Mouse (Mus musculus): ENCODE measurements around the gene Tmem135. TPM values are rescaled to one million over a fixed set of nuclear protein-coding genes. Genes with fewer than 3 reads are reported as not detected.
"Not testable (repeated sequence)": the region's sequence is repeated elsewhere in the genome, so short reads cannot be mapped to it uniquely, and the experiment has no call there.

Tmem135 gene
- polyA plus RNA-seq, 1 experiment from 2014 or later = 29.1 TPM

- H3K4me2 ChIP-seq = peak overlapping the region; percentile 66
- no peaks in the 10 kb centered on the region for H3K27me3 ChIP-seq
- H3K9ac ChIP-seq = no peak overlapping the region
- WGBS = 91% methylated on average over 1 of the region's 1 CpGs
- no peak overlapping the region for H3K27ac ChIP-seq (replicated peaks)
- H3K4me3 ChIP-seq = 0 out of 2 replicates have a peak overlapping the region, but pooled peaks have one; percentile 2
- H3K4me1 ChIP-seq (replicated peaks) = peaks cover 37% of the 10 kb centered on the region
- H3K36me3 ChIP-seq = no peaks in the 10 kb centered on the region
- ATAC-seq (ENCODE audit: low FRiP score, low read depth) = no peak
- H3K9me3 ChIP-seq = no peaks in the 10 kb centered on the region
These were observed 67.6 kb downstream of the Tmem135 start for GRCm38 (mm10) chr7:89336434-89336833.

GRCm38 (mm10) chr7:89335316-89335715 is 68.7 kb downstream of the Tmem135 start:
- no peaks in the 10 kb centered on the region for H3K27me3 ChIP-seq
- no peaks in the 10 kb centered on the region for H3K36me3 ChIP-seq
- no peak overlapping the region for H3K4me2 ChIP-seq
- no peak overlapping the region for H3K27ac ChIP-seq (replicated peaks)
- peaks cover 37% of the 10 kb centered on the region for H3K4me1 ChIP-seq (replicated peaks)
- ATAC-seq (ENCODE audit: low FRiP score, low read depth) = no peak
- H3K9me3 ChIP-seq = no peaks in the 10 kb centered on the region
- no peak overlapping the region for H3K9ac ChIP-seq
- no peak overlapping the region for H3K4me3 ChIP-seq

GRCm38 (mm10) chr7:89329896-89330295 is 74.1 kb downstream of the Tmem135 start:
- no peak overlapping the region for H3K4me2 ChIP-seq
- no peak overlapping the region for H3K27ac ChIP-seq (replicated peaks)
- no peak overlapping the region for H3K4me3 ChIP-seq
- 92% methylated on average over 1 of the region's 1 CpGs for WGBS
- H3K9ac ChIP-seq = no peak overlapping the region
- no peak for ATAC-seq (ENCODE audit: low FRiP score, low read depth)
- H3K4me1 ChIP-seq (replicated peaks) = no peaks in the 10 kb centered on the region
- no peaks in the 10 kb centered on the region for H3K27me3 ChIP-seq
- no peaks in the 10 kb centered on the region for H3K36me3 ChIP-seq
- H3K9me3 ChIP-seq = no peaks in the 10 kb centered on the region

GRCm38 (mm10) chr7:89327731-89328130 is 76.3 kb downstream of the Tmem135 start:
- 90% methylated on average over 5 of the region's 5 CpGs for WGBS
- Histone ChIP-seq H3K4me1 (replicated peaks) (no peaks in the 10 kb centered on the region), H3K9me3 (no peaks in the 10 kb centered on the region), H3K4me3 (no peak overlapping the region), H3K27ac (replicated peaks) (no peak overlapping the region), H3K36me3 (no peaks in the 10 kb centered on the region), H3K4me2 (no peak overlapping the region), H3K27me3 (no peaks in the 10 kb centered on the region), H3K9ac (no peak overlapping the region)
- no peak for ATAC-seq (ENCODE audit: low FRiP score, low read depth)

- Histone ChIP-seq H3K36me3 (no peaks in the 10 kb centered on the region), H3K4me3 (no peak overlapping the region), H3K27me3 (no peaks in the 10 kb centered on the region), H3K4me2 (no peak overlapping the region), H3K9me3 (no peaks in the 10 kb centered on the region), H3K9ac (no peak overlapping the region), H3K4me1 (replicated peaks) (no peaks in the 10 kb centered on the region), H3K27ac (replicated peaks) (no peak overlapping the region)
- no peak for ATAC-seq (ENCODE audit: low FRiP score, low read depth)
- 87% methylated on average over 4 of the region's 4 CpGs for WGBS
These were observed 77.3 kb downstream of the Tmem135 start for GRCm38 (mm10) chr7:89326761-89327160.

GRCm38 (mm10) chr7:89326202-89326601 is 77.8 kb downstream of the Tmem135 start:
- Histone ChIP-seq H3K27ac (replicated peaks) (no peak overlapping the region), H3K4me2 (no peak overlapping the region), H3K9me3 (no peaks in the 10 kb centered on the region), H3K36me3 (no peaks in the 10 kb centered on the region), H3K4me1 (replicated peaks) (no peaks in the 10 kb centered on the region), H3K9ac (no peak overlapping the region), H3K27me3 (no peaks in the 10 kb centered on the region), H3K4me3 (no peak overlapping the region)
- 95% methylated on average over 5 of the region's 5 CpGs for WGBS
- no peak for ATAC-seq (ENCODE audit: low FRiP score, low read depth)

GRCm38 (mm10) chr7:89322741-89323140 is 81.3 kb downstream of the Tmem135 start:
- H3K4me2 ChIP-seq; H3K9me3 ChIP-seq; H3K4me1 ChIP-seq (replicated peaks); H3K27ac ChIP-seq (replicated peaks); ATAC-seq (ENCODE audit: low FRiP score, low read depth); H3K36me3 ChIP-seq; H3K27me3 ChIP-seq; H3K4me3 ChIP-seq; H3K9ac ChIP-seq: not testable (repeated sequence)
- 78% methylated on average over 4 of the region's 4 CpGs for WGBS

GRCm38 (mm10) chr7:89319351-89319750 is 84.7 kb downstream of the Tmem135 start:
- ATAC-seq (ENCODE audit: low FRiP score, low read depth) = no peak
- H3K9ac ChIP-seq = no peak overlapping the region
- 75% methylated on average over 1 of the region's 1 CpGs for WGBS
- no peaks in the 10 kb centered on the region for H3K4me1 ChIP-seq (replicated peaks)
- no peaks in the 10 kb centered on the region for H3K36me3 ChIP-seq
- H3K4me3 ChIP-seq = no peak overlapping the region
- no peaks in the 10 kb centered on the region for H3K9me3 ChIP-seq
- no peaks in the 10 kb centered on the region for H3K27me3 ChIP-seq
- H3K4me2 ChIP-seq = no peak overlapping the region
- H3K27ac ChIP-seq (replicated peaks) = no peak overlapping the region

GRCm38 (mm10) chr7:89317088-89317487 is 86.9 kb downstream of the Tmem135 start:
- WGBS = 44% methylated on average over 1 of the region's 1 CpGs
- H3K36me3 ChIP-seq; H3K9me3 ChIP-seq; ATAC-seq (ENCODE audit: low FRiP score, low read depth); H3K4me2 ChIP-seq; H3K4me3 ChIP-seq; H3K9ac ChIP-seq; H3K27me3 ChIP-seq; H3K4me1 ChIP-seq (replicated peaks); H3K27ac ChIP-seq (replicated peaks): not testable (repeated sequence)

- 87% methylated on average over 3 of the region's 3 CpGs for WGBS
- Histone ChIP-seq H3K9ac (no peak overlapping the region), H3K36me3 (0 out of 2 replicates have a peak, but pooled peaks cover 4% of the 10 kb centered on the region), H3K9me3 (no peaks in the 10 kb centered on the region), H3K4me1 (replicated peaks) (no peaks in the 10 kb centered on the region), H3K27me3 (no peaks in the 10 kb centered on the region), H3K27ac (replicated peaks) (no peak overlapping the region), H3K4me2 (no peak overlapping the region), H3K4me3 (no peak overlapping the region)
- no peak for ATAC-seq (ENCODE audit: low FRiP score, low read depth)
These were observed 87.9 kb downstream of the Tmem135 start for GRCm38 (mm10) chr7:89316112-89316511.

GRCm38 (mm10) chr7:89311555-89311954 is 92.5 kb downstream of the Tmem135 start:
- Histone ChIP-seq H3K27me3 (no peaks in the 10 kb centered on the region), H3K9ac (no peak overlapping the region), H3K4me3 (no peak overlapping the region), H3K27ac (replicated peaks) (no peak overlapping the region), H3K4me2 (no peak overlapping the region), H3K4me1 (replicated peaks) (no peaks in the 10 kb centered on the region), H3K9me3 (no peaks in the 10 kb centered on the region), H3K36me3 (0 out of 2 replicates have a peak, but pooled peaks cover 4% of the 10 kb centered on the region)
- ATAC-seq (ENCODE audit: low FRiP score, low read depth) = no peak
- WGBS = 97% methylated on average over 1 of the region's 1 CpGs

GRCm38 (mm10) chr7:89308926-89309325 is 95.1 kb downstream of the Tmem135 start:
- no peak overlapping the region for H3K9ac ChIP-seq
- no peaks in the 10 kb centered on the region for H3K9me3 ChIP-seq
- ATAC-seq (ENCODE audit: low FRiP score, low read depth) = no peak
- H3K4me2 ChIP-seq = no peak overlapping the region
- H3K36me3 ChIP-seq = 0 out of 2 replicates have a peak, but pooled peaks cover 4% of the 10 kb centered on the region
- H3K4me1 ChIP-seq (replicated peaks) = no peaks in the 10 kb centered on the region
- H3K27me3 ChIP-seq = no peaks in the 10 kb centered on the region
- no peak overlapping the region for H3K27ac ChIP-seq (replicated peaks)
- 77% methylated on average over 3 of the region's 3 CpGs for WGBS
- H3K4me3 ChIP-seq = no peak overlapping the region

GRCm38 (mm10) chr7:89308238-89308637 is 95.8 kb downstream of the Tmem135 start:
- WGBS = 87% methylated on average over 11 of the region's 11 CpGs

More at GRCm38 (mm10) chr7:89308238-89308637, 95.8 kb downstream of the Tmem135 start:
- Histone ChIP-seq H3K27me3 (no peaks in the 10 kb centered on the region), H3K36me3 (0 out of 2 replicates have a peak, but pooled peaks cover 4% of the 10 kb centered on the region), H3K4me3 (no peak overlapping the region), H3K4me1 (replicated peaks) (no peaks in the 10 kb centered on the region), H3K4me2 (no peak overlapping the region), H3K9me3 (no peaks in the 10 kb centered on the region), H3K9ac (no peak overlapping the region), H3K27ac (replicated peaks) (no peak overlapping the region)
- no peak for ATAC-seq (ENCODE audit: low FRiP score, low read depth)
